Mouse (Mus musculus): ENCODE data around the gene Ccp110. TPM values are rescaled to one million over a fixed set of nuclear protein-coding genes. Genes with fewer than 3 reads are reported as not detected.

Ccp110 gene
- polyA plus RNA-seq (2012; rRNA removed), result 1.4 and 1.5 TPM in 2 replicates

GRCm38 (mm10) chr7:118712228-118713173, at the start of gene Ccp110:
Gene Ccp110, plus strand, starts transcription at chr7:118712552.
- WGBS, result 1% methylated on average over 48 of the region's 48 CpGs
- DNase-seq (ENCODE audit: low read depth in 1 of 2, low spot score in 2 of 2), result peak; percentile 90 to 92
- H3K27ac ChIP-seq (ENCODE audit: insufficient read depth, low read length), result no peak within 1 kb of the TSS
- TF ChIP-seq CTCF (IDR thresholded peaks at IDR 0.05; ENCODE audit: extremely low read depth, insufficient read depth, insufficient read length, insufficient replicate concordance), result no peak
- peaks cover 1% of the 10 kb centered on the region for H3K36me3 ChIP-seq (ENCODE audit: control insufficient read depth, insufficient read depth, low read length)
- H3K4me3 ChIP-seq (ENCODE audit: extremely low read depth, insufficient read depth, insufficient read length), result peak within 1 kb of the TSS; percentile 64
- no peaks in the 10 kb centered on the region for H3K27me3 ChIP-seq (ENCODE audit: control insufficient read depth, insufficient read depth, low read length)
- no peaks in the 10 kb centered on the region for H3K4me1 ChIP-seq (ENCODE audit: control insufficient read depth, insufficient read depth, insufficient read length)

- WGBS, result 89% methylated on average over 2 of the region's 2 CpGs
- Histone ChIP-seq H3K27me3 (ENCODE audit: control insufficient read depth, insufficient read depth, low read length) (no peaks in the 10 kb centered on the region), H3K4me3 (ENCODE audit: extremely low read depth, insufficient read depth, insufficient read length) (no peak overlapping the region), H3K27ac (ENCODE audit: insufficient read depth, low read length) (no peak overlapping the region), H3K4me1 (ENCODE audit: control insufficient read depth, insufficient read depth, insufficient read length) (no peaks in the 10 kb centered on the region), H3K36me3 (ENCODE audit: control insufficient read depth, insufficient read depth, low read length) (no peaks in the 10 kb centered on the region)
- no peak for DNase-seq (ENCODE audit: low read depth in 1 of 2, low spot score in 2 of 2)
- TF ChIP-seq POLR2A (IDR thresholded peaks at IDR 0.05; ENCODE audit: low read depth, low read length) (no peak), CTCF (IDR thresholded peaks at IDR 0.05; ENCODE audit: extremely low read depth, insufficient read depth, insufficient read length, insufficient replicate concordance) (no peak)
Observed at GRCm38 (mm10) chr7:118667773-118668172, 44.6 kb upstream of the Ccp110 start.

GRCm38 (mm10) chr7:118670142-118670541, 42.2 kb upstream of the Ccp110 start:
- H3K27ac ChIP-seq (ENCODE audit: insufficient read depth, low read length), result no peak overlapping the region
- H3K36me3 ChIP-seq (ENCODE audit: control insufficient read depth, insufficient read depth, low read length), result no peaks in the 10 kb centered on the region
- H3K4me1 ChIP-seq (ENCODE audit: control insufficient read depth, insufficient read depth, insufficient read length), result no peaks in the 10 kb centered on the region
- WGBS, result 77% methylated on average over 4 of the region's 4 CpGs
- no peak for DNase-seq (ENCODE audit: low read depth in 1 of 2, low spot score in 2 of 2)
- no peak overlapping the region for H3K4me3 ChIP-seq (ENCODE audit: extremely low read depth, insufficient read depth, insufficient read length)
- H3K27me3 ChIP-seq (ENCODE audit: control insufficient read depth, insufficient read depth, low read length), result no peaks in the 10 kb centered on the region
- TF ChIP-seq CTCF (IDR thresholded peaks at IDR 0.05; ENCODE audit: extremely low read depth, insufficient read depth, insufficient read length, insufficient replicate concordance) (no peak), POLR2A (IDR thresholded peaks at IDR 0.05; ENCODE audit: low read depth, low read length) (no peak)

GRCm38 (mm10) chr7:118676826-118677225, 35.5 kb upstream of the Ccp110 start:
- H3K36me3 ChIP-seq (ENCODE audit: control insufficient read depth, insufficient read depth, low read length), result no peaks in the 10 kb centered on the region
- no peaks in the 10 kb centered on the region for H3K27me3 ChIP-seq (ENCODE audit: control insufficient read depth, insufficient read depth, low read length)
- H3K4me1 ChIP-seq (ENCODE audit: control insufficient read depth, insufficient read depth, insufficient read length), result no peaks in the 10 kb centered on the region
- H3K27ac ChIP-seq (ENCODE audit: insufficient read depth, low read length), result no peak overlapping the region
- TF ChIP-seq CTCF (IDR thresholded peaks at IDR 0.05; ENCODE audit: extremely low read depth, insufficient read depth, insufficient read length, insufficient replicate concordance) (no peak), POLR2A (IDR thresholded peaks at IDR 0.05; ENCODE audit: low read depth, low read length) (no peak)
- H3K4me3 ChIP-seq (ENCODE audit: extremely low read depth, insufficient read depth, insufficient read length), result no peak overlapping the region
- 83% methylated on average over 4 of the region's 4 CpGs for WGBS
- no peak for DNase-seq (ENCODE audit: low read depth in 1 of 2, low spot score in 2 of 2)

- TF ChIP-seq POLR2A (IDR thresholded peaks at IDR 0.05; ENCODE audit: low read depth, low read length) (no peak), CTCF (IDR thresholded peaks at IDR 0.05; ENCODE audit: extremely low read depth, insufficient read depth, insufficient read length, insufficient replicate concordance) (peak; percentile 39; the same call in 1 of the 2 replicates)
- 47% methylated on average over 5 of the region's 5 CpGs for WGBS
- peak in 1 of 2 experiments; percentile 43 for DNase-seq (ENCODE audit: low read depth in 1 of 2, low spot score in 2 of 2)
- no peaks in the 10 kb centered on the region for H3K27me3 ChIP-seq (ENCODE audit: control insufficient read depth, insufficient read depth, low read length)
- H3K4me3 ChIP-seq (ENCODE audit: extremely low read depth, insufficient read depth, insufficient read length), result no peak overlapping the region
- peaks cover 37% of the 10 kb centered on the region for H3K36me3 ChIP-seq (ENCODE audit: control insufficient read depth, insufficient read depth, low read length)
- no peak overlapping the region for H3K27ac ChIP-seq (ENCODE audit: insufficient read depth, low read length)
- H3K4me1 ChIP-seq (ENCODE audit: control insufficient read depth, insufficient read depth, insufficient read length), result no peaks in the 10 kb centered on the region
Observed at GRCm38 (mm10) chr7:118688199-118688598, 24.2 kb upstream of the Ccp110 start.

GRCm38 (mm10) chr7:118689088-118689487, 23.3 kb upstream of the Ccp110 start:
- Histone ChIP-seq H3K27ac (ENCODE audit: insufficient read depth, low read length) (no peak overlapping the region), H3K36me3 (ENCODE audit: control insufficient read depth, insufficient read depth, low read length) (peaks cover 40% of the 10 kb centered on the region), H3K4me3 (ENCODE audit: extremely low read depth, insufficient read depth, insufficient read length) (no peak overlapping the region), H3K4me1 (ENCODE audit: control insufficient read depth, insufficient read depth, insufficient read length) (no peaks in the 10 kb centered on the region), H3K27me3 (ENCODE audit: control insufficient read depth, insufficient read depth, low read length) (no peaks in the 10 kb centered on the region)
- TF ChIP-seq CTCF (IDR thresholded peaks at IDR 0.05; ENCODE audit: extremely low read depth, insufficient read depth, insufficient read length, insufficient replicate concordance) (no peak), POLR2A (IDR thresholded peaks at IDR 0.05; ENCODE audit: low read depth, low read length) (no peak)
- no peak for DNase-seq (ENCODE audit: low read depth in 1 of 2, low spot score in 2 of 2)
- WGBS, result 94% methylated on average over 7 of the region's 7 CpGs

- DNase-seq (ENCODE audit: low read depth in 1 of 2, low spot score in 2 of 2), result no peak
- H3K4me3 ChIP-seq (ENCODE audit: extremely low read depth, insufficient read depth, insufficient read length), result no peak overlapping the region
- no peaks in the 10 kb centered on the region for H3K27me3 ChIP-seq (ENCODE audit: control insufficient read depth, insufficient read depth, low read length)
- peaks cover 52% of the 10 kb centered on the region for H3K36me3 ChIP-seq (ENCODE audit: control insufficient read depth, insufficient read depth, low read length)
- no peak overlapping the region for H3K27ac ChIP-seq (ENCODE audit: insufficient read depth, low read length)
- no peak for TF ChIP-seq CTCF (IDR thresholded peaks at IDR 0.05; ENCODE audit: extremely low read depth, insufficient read depth, insufficient read length, insufficient replicate concordance)
- TF ChIP-seq POLR2A (IDR thresholded peaks at IDR 0.05; ENCODE audit: low read depth, low read length), result no peak
- H3K4me1 ChIP-seq (ENCODE audit: control insufficient read depth, insufficient read depth, insufficient read length), result no peaks in the 10 kb centered on the region
- WGBS, result 93% methylated on average over 2 of the region's 2 CpGs
Observed at GRCm38 (mm10) chr7:118691287-118691686, 21.1 kb upstream of the Ccp110 start.
